Mouse (Mus musculus): ENCODE results near the gene Ackr3. TPM values are rescaled to one million over a fixed set of nuclear protein-coding genes. Genes with fewer than 3 reads are reported as not detected.

Ackr3 gene
- total RNA-seq, 2 experiments from 2014 or later: 9.9 to 13.4 TPM

DNA sequence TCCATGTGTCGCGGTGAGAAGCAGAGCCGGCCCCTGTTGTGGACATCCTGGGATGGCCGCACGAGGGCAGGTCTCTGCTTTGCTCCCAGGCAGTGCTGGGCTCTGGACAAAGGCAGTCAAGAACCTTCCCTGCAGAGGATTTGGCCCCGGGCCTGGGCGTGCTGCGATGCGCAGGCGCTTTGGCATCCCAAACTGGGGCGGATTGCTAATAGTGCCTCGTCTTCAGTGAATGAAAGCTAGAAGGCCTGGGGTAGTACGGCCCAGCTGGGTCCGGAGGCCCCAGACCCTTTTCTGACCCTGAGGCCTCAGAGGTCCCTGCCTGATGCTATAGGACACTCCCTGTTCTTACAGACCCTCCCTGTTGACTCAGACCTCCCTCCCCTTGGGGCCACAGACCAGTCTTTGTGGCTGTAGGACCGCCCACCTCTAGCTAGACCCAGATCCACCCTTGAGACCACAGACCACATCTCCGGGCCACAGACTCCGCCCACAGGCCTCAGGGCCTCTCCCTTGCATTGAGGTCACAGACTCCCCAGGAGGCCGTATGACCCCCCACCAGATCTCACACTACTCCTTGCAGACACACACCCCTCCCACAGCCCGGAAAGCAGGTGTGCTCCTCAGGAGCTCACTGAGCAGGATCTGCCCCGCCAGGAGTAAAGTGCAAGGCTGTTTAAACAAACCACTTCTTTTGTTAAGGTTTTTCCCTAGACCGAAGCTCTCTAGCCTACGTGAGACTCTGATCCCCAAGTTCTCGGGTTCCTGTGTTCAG is 1.4 kb upstream of the Ackr3 start:
- intact Hi-C loops (cut with DNase I): loop anchor here (10.0 kb wide), 2 partner anchors 222 to 292 kb away; no protein-coding TSS in a partner anchor
- DNase-seq: peak; percentile 80 to 84

DNA sequence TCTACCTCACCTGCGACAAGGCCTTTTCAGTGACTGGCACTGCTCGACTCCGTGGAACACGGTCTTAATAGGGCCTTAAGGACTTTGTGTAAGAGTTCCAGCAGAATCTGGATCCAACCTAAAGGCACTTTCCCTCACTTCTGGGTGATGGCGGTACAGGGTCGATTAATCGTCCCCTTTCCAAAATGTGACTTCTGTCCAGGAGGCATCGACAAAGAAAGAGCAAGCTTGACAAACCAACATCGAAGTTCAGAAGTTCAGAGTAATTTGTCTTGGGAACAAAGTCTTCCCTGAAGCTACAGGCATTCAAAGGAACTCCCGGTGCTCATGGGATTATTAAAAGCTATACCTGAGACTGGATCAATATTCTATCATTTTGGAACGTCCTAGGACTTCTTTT is 439 bp upstream of the Ackr3 start:
- intact Hi-C loops (cut with DNase I): loop anchor here (10.0 kb wide), 2 partner anchors 221 to 291 kb away; no protein-coding TSS in a partner anchor
- no peak for DNase-seq

DNA sequence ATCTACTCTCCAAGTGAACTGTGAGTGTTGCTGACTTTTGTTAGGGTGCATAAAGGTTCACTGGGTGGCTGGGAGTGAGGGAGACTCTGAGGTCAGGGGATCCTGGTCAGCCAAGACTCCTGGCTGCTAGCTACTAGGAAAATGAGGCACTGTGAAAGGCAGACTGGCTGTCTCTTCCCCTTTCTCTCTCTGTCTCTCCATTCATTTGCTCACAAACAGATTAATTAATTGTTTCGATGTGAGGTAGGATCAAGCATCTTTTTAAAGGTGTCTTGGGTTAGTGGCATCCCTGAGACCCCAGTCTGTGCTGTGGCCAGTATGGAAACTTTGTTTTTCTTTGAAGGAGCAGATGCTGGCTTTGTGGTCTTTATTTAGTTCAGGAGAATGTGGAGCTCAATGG is 1.0 kb downstream of the Ackr3 start:
- intact Hi-C loops (cut with DNase I): loop anchor here (2.0 to 10.0 kb wide), 4 partner anchors 142 to 384 kb away; no protein-coding TSS in a partner anchor
- DNase-seq: no peak

DNA sequence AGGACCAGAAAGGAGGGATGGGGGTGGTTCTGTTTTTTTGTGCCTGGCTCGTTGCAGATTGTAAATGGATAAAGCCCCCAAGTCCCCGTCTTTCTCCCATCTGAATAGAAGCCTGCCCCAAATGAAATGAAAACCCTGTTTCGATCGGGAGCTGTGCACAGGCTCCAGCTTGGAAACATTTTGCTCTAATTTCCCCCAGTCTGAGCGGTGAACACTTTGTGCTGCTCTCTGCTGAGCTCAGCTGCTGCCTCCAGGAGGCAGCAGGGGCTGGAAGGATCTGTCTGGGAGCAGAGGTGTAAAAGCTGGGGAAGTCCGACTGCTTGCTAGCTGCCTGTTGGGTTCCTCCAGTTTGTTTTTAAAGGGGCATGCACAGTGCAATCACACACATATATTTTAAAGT is 1.4 kb downstream of the Ackr3 start:
- no peak for DNase-seq
- intact Hi-C loops (cut with DNase I): loop anchor here (2.0 to 10.0 kb wide), 4 partner anchors 142 to 384 kb away; no protein-coding TSS in a partner anchor

DNA sequence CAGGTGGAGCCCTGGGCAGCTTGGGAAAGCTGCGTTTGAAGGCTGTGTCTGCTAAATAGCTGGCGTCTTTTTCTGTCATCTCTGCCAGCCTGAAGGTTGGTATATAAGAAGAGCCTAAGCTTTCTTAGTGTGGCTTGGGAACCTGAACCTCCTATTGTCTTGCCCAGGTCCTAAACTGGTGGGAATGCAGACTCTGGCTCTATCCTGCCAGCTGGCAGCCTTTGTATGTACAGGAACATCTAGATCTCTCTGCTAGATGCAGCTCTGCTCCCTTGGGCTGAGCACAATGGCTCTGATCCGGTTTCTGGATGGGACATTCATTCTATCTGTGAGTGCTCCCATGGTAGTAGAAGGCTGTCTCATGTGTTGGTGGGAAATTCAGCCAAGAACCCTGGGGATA is 2.9 kb downstream of the Ackr3 start:
- intact Hi-C loops (cut with DNase I): loop anchor here (10.0 kb wide), 2 partner anchors 218 to 288 kb away; no protein-coding TSS in a partner anchor
- DNase-seq: no peak

DNA sequence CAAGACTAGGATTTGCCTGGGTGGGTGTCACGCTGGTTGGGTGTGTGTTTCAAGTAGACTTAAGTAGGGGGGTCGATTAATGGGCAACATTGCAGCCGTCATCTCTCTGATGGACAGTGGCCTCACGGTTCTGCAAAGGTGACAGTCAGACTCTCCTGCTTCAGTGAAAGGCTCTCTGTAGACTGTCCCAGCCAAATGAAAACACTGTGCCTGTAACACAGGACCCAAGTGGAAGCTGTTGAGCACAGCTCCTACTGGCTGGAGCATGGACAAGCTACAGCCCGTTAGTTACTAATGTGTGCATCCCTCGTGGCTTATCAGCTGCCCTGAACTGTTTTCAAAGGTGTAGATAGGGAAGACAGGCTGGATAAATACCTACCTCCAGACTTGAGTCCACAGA is 3.5 kb downstream of the Ackr3 start:
- intact Hi-C loops (cut with DNase I): loop anchor here (10.0 kb wide), 2 partner anchors 218 to 288 kb away; no protein-coding TSS in a partner anchor
- DNase-seq: no peak

DNA sequence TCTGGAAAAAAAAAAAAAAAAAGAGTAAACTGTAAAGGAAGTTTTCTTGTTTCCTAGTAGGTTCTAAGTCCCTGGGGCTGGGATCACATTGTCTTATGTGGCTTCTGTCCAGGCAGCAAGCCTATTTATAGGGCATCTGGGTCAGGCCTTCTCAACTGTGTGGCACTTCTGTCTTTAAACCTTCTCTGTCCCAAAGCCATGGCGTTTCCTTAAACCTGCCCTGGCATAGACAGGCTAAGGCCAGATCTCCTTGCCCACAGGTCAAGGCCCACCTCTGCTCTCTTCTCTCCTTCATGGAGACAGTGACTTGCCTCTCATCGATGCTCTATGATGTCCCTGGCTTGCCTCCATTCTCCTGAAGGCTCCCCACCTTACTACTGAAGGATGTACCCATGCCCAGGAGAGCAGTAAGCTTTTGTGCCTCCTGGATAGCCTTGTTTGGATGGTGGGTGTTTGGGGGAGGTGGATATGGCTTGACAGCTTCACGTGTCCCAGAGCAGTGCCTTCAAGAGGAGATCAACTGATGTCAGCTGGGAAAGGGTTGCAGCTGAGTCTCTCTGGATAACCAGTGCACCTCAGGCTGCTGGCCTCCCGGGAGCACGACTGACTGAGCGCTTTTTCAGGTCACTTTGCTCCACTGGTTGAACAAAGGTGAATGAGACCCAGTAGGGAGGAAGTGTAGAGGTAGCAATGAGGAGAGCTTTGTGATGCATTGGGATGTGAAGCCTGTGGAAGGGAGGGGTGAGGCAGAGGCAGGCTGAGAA is 4.1 kb downstream of the Ackr3 start:
- DNase-seq: no peak
- intact Hi-C loops (cut with DNase I): loop anchor here (10.0 kb wide), 2 partner anchors 217 to 287 kb away; no protein-coding TSS in a partner anchor

DNA sequence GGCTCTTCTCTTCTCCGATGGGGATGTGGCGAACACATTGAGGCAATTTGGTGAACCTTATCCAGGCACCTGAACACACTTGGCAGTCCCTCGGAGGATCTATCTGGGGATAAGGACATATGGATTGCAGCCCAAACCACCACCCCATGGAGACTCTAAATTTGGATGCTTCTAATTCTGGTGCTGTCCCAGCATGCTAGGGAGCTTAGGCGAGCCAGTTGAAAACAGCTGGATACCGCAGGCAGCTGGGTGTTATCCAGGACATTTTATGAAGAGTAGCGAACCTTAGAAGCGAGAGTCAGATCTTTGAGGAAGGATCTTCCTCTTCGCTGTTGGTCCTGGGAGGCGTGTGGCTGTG is 4.7 kb downstream of the Ackr3 start:
- intact Hi-C loops (cut with DNase I): loop anchor here (10.0 kb wide), 2 partner anchors 216 to 286 kb away; no protein-coding TSS in a partner anchor
- DNase-seq: no peak

DNA sequence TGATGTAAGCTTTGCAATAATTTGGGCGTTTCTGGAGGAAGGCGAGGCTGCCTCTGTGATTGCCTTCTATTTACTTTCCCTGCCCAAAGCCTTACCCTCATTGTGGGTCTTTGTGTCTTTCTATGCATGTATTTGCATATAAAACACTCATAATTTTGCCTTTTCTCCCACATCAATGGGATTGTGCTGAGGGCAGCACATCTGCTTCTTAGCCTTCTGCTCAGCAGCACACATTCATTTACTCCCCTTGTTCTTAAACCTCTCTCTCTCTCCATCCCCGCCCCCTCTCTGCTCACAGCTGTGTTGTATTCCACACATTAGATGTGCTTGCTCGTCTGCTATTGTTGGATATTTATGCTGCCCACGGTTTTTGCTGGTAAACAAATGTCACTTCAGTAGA is 5.3 kb downstream of the Ackr3 start:
- intact Hi-C loops (cut with DNase I): loop anchor here (10.0 kb wide), 2 partner anchors 216 to 286 kb away; no protein-coding TSS in a partner anchor
- DNase-seq: no peak

DNA sequence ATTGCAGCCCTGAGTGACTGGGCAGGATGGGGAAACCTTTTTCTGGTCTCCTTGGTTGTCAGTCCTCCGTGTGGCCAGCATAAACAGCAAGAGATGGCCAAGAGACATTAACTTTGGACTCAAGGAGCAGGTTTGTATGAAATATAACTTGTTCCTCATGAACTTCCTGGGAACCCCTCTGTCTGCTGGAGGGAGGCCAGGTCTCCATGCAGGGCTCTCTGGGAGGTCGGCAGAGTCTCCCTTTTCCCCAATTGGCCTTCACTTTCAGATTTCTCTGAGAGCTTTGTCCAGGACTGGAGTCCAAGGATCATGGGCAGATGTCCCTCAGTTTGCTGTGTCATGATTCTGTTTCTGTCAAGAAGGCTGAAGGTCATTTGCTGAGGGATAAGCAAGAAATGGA is 6.0 kb downstream of the Ackr3 start:
- DNase-seq: no peak
- intact Hi-C loops (cut with DNase I): loop anchor here (10.0 kb wide), 2 partner anchors 215 to 285 kb away; no protein-coding TSS in a partner anchor

DNA sequence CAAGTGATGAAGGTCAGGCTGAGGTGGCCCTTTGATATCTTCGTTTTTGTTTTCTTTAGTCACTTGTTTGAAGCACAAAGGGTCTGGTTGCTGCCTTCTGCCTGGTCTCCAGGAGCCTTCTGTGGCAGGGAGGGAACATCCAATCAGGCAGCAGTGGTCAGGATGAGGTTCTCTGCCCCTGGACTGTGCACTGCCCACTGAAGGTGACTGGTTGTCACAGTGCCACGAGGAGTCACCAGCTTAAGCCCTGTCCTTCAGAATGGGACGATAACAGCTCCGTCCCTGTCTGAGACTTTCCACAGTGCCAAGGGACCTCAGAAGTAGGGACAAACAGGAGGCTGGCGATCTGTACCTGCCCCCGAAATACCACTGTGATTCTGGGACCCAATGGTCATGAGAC is 6.6 kb downstream of the Ackr3 start:
- intact Hi-C loops (cut with DNase I): no loop called here
- no peak for DNase-seq

DNA sequence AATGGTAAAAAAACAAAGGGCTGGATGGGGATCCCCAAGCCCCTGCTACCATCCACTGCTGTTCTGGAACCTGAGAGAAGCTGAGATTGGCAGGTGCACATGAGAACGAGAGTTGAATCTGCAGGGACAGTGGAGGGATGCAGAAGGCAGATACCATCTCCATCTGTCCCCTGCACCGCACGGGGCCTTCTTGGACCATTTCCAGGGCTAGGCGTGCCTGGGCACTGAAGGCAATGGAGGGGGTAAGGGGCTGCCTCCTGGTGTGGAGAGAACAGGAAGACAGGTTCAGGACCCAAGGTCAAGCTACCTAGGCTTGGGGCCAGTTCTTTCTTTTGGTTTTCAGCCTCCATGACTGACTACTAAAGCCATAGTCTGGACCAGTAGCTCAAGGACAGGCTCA is 7.0 kb downstream of the Ackr3 start:
- intact Hi-C loops (cut with DNase I): no loop called here
- DNase-seq: no peak

DNA sequence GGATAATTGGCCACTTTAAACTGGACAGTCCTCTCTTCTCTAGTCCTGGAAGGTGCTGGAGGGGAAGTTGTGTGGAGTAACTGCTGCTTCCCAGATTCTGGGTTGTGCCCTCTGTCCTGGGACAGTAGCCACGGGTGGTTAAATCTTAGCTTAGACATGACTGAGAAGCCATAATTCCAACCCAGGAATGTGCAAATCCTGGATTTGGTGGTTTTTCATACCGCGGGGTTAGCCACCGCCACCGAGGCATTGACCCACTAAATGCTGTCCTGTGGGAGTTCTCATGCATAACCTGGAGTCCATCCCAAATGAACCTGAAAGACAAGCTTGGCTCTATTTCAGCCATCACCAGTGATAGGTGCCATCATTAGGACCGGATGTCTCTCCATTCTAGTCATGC is 8.6 kb downstream of the Ackr3 start:
- intact Hi-C loops (cut with DNase I): no loop called here
- DNase-seq: no peak

DNA sequence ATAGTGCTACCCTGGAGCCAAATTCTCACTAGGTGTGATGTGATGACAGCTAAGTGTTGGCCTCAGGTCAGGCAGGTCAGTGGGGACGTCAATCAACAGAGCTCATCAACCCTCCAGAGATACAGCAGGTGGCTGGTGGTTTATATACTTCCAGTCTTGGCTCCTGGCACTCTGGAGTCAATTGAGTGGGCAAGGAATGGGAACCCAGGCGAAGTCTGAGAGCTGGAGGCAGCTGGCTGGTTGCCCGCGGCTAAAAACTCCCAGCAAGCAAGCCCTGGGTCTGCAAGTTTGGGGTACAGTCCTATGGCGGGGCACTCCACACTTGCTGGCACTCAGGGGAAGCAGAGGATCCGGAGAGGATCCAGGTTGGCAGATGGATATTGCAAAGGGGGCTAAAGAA is 9.1 kb downstream of the Ackr3 start:
- DNase-seq: no peak

DNA sequence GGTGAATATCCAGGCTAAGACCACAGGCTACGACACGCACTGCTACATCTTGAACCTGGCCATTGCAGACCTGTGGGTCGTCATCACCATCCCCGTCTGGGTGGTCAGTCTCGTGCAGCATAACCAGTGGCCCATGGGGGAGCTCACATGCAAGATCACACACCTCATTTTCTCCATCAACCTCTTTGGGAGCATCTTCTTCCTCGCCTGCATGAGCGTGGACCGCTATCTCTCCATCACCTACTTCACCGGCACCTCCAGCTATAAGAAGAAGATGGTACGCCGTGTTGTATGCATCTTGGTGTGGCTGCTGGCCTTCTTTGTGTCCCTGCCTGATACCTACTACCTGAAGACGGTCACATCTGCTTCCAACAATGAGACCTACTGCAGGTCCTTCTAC is 10.2 kb downstream of the Ackr3 start:
- no peak for DNase-seq
- intact Hi-C loops (cut with DNase I): no loop called here

More for the DNA sequence above, 9.1 kb downstream of the Ackr3 start:
- intact Hi-C loops (cut with DNase I): no loop called here

DNA sequence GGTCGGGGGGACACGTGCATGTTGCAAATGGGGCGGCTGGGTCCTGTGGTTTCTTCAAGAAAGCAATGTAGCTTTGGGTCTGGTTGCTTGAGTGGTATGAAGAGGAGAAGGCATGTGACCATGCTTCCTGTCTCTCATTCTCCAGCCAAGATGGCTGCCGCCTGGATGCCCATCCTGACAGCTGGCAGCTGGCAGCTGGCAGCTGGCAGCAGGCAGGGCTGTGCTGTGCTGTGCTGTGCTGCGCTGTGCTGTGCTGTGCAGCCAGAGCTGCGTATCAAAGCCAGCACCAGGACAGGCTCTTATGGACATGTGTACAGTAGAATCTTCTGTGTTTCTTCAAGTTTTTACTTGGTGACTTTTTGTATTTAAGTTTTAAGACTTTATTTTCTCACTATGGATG is 11.1 kb downstream of the Ackr3 start:
- DNase-seq: no peak
- intact Hi-C loops (cut with DNase I): no loop called here

DNA sequence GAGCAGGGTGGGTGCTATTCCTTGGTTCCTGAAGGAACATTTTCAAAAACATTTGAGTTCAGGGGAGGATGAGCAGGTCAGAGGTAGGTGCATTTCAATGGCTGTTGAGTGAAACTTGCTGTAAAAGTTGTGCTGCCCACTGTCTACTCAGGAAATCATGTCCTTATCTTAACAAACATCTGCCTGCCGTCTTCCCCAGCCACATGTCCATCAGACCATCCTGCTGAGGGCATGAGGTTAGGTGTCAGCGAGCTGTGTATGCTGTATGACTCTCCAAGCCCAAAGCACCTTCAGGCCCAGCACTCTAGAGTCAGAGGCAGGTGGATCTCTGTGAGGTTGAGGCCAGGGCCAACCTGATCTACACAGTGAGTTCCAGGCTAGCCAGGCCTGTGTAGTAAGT is 12.1 kb downstream of the Ackr3 start:
- no peak for DNase-seq
- intact Hi-C loops (cut with DNase I): no loop called here

DNA sequence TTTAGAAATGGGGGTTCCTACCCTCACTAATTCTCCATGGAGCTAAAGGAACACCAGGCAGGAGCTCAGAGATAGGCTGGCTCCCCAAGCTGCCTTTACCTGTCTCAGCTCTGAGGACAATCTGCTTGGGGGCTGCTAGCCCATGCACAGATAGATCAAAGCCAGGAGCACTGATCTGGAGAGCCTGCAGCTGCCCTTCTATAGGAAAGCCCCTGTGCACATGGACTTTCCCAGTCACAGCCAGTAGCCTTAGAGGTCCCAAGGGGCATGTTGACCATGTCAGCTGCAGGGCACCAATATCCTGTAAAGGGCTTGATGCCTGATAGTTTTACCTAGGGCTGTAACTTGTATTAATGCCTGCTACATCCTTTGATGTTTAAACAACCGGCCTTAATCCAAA is 12.6 kb downstream of the Ackr3 start:
- DNase-seq: no peak
- intact Hi-C loops (cut with DNase I): no loop called here

DNA sequence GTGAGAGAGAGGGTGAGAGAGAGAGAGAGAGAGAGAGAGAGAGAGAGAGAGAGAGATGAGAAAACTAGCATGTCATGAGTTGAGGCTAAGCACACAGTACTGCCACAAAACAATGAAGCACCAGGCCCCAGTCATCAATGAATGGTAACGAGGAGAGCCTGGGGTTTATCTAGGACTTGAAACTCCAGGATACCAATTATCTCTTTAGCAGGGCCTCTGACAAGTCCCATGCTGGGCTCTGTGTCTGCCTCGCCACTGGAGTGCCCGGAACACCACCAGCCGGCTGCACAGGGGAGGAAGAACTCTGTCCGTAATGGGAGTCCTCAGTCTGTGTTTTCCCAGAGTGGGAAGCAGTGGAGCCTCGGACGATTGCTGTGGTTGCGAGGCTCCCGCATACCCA is 16.5 kb downstream of the Ackr3 start:
- no peak for DNase-seq
- intact Hi-C loops (cut with DNase I): no loop called here

DNA sequence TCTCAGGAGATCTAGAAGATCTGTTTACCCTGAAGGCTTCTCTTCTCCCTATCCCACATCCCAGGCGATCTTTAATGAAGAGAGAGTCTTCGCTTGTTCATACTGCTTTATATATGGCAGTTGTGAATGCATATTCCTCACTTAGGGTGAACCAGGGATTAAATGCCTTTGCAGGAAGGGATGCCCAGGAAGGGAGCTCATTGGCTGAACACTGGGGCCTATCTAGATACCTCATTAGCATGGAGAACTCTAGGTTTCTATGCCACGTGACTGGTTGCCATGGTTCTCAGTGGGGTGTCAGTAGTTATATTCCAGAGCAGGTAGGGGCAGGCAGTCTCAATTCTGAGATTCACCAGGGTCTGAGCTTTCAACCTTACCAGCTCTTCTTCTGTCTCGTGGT is 17.1 kb downstream of the Ackr3 start:
- no peak for DNase-seq
- intact Hi-C loops (cut with DNase I): no loop called here

DNA sequence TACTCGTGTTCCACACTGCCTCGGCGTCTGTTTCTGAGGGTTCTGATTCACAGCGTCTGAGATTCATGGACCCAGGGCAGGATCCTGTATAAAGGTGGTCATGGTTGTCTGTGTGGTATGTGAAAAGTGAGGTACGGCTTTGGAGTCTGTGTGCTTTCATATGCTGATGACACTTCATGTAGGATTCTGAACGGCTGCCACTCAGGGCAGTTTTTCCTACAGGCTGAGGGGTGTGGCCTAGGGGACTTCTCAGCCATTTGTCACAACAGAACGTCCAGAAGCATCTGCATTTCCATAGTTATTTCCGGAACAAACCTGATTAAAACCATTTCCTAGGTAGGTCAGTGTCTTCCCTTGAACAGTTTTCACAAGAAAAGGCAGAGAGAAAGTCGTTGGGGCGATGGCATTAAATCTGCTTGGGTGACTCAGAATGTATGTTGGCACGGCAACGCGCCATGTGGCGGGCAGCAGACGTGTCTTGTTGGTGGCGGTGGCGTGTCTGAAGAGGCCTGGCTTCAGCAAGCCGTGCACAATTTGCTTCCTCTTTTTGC is 18.1 kb downstream of the Ackr3 start:
- intact Hi-C loops (cut with DNase I): no loop called here
- no peak for DNase-seq
